Mouse (Mus musculus): ENCODE measurements at regions not wholly inside any gene's neighbourhood (a gene's known extent, or its start where the extent isn't known, plus 50 kb on each side); places are given as distances from the start of the nearest gene placed in this dataset.

- DNase-seq (ENCODE audit: low spot score in 2 of 2), result no peak
Measured at GRCm38 (mm10) chr3:82781464-82781863, 94.8 kb downstream of the Rbm46 start.

DNA sequence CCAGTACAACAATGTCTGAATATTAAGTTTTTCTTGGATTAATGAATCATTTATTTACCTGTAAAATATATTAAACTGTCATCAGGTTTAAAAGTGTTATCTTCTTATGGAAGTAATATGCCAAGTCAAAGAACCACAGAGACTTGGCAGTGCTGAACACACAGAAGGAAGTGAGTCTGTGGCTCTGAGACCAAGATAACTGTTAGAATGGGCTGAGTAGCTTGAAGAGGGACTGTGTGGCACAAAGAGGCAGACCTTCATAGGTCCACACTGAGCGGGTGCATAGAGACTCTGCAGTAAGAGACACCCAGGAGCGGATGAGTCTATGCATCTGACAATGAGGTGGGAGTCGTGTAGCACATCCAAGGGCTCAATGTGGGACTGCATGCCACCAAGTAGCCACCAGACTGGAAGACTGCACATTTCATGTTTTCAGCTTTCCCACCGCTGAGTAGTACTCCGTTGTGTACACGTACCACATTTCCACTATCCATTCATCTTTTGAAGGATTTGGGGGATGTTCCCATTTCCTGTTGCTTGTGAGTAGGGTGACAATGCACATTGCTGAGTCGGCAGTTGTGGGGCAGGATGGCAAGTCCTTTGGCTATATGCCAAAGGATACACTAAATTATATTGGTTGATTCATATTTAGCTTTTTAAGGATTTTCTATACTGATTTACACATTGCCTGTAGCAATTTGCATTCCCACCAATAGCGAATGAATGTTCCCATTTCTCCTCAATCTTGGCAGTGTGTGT lies 105.6 kb downstream of the Rbm46 start:
- DNase-seq (ENCODE audit: low spot score in 2 of 2), result no peak

- DNase-seq (ENCODE audit: low spot score in 2 of 2), result peak; percentile 2 to 59
Measured at GRCm38 (mm10) chr3:82767484-82767883, 108.8 kb downstream of the Rbm46 start.

DNA sequence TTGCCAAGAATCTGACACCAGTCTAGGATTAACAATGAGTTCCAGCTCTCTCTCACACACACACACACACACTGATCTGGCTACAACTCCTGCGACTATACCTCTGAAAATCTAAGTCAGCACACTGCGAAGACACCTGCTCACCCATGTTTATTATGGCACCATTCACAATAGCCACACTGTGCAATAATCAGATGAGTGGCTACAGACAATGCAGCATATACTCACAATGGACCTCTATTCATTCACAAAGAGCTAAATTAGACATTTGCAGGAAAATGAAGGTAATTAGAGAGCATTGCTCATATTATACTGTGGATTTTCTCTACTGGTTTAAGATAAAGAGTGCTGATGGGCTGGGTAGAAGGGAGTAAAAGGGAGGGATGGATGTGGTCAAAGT lies 116.3 kb downstream of the Rbm46 start:
- no peak for DNase-seq (ENCODE audit: low spot score in 2 of 2)

GRCm38 (mm10) chr3:82758967-82759366 lies 117.3 kb downstream of the Rbm46 start:
- DNase-seq (ENCODE audit: low spot score in 2 of 2), result no peak

GRCm38 (mm10) chr3:82725546-82725945 lies 150.7 kb downstream of the Rbm46 start:
- DNase-seq (ENCODE audit: low spot score in 2 of 2), result peak in 1 of 2 experiments; percentile 3

- no peak for DNase-seq (ENCODE audit: low spot score in 2 of 2)
Measured at GRCm38 (mm10) chr3:82707628-82708027, 159.7 kb upstream of the Npy2r start.

- DNase-seq (ENCODE audit: low spot score in 2 of 2), result no peak
Measured at GRCm38 (mm10) chr3:82692131-82692530, 144.2 kb upstream of the Npy2r start.

DNA sequence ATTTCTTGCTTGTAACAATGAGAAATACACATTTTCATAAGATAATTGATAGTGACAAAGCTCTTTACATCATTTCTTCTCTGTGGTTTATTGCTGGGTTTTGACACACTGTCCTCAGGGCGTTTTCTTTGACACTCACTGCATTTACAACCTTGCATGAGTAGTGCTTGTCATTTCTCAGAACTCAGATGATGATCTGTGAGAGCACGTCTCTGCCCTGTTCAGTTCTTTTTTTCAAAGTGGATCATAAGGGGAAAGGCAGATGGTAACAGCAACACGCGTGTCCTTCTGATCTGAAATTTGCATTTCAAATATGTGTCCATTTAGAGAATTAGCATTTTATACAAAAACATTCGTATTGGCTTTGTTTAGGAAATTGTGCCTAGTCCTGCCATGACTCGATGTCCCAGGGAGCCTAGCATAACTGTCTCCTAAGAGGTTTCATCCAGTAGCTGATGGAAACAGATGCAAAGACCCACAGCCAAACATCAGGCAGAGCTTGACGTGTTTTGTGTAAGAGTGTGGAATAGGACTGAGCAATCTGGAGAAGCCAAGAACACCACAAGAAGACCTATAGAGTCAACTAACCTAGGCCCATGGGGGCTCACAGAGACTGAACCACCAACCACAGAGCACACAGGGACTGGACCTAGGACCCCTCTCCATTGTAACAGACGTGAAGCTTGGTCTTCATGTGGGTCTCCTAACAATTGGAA lies 108.4 kb upstream of the Npy2r start:
- DNase-seq (ENCODE audit: low spot score in 2 of 2), result no peak

GRCm38 (mm10) chr3:82652346-82652745 lies 104.5 kb upstream of the Npy2r start:
- peak; percentile 39 to 64 for DNase-seq (ENCODE audit: low spot score in 2 of 2)

DNA sequence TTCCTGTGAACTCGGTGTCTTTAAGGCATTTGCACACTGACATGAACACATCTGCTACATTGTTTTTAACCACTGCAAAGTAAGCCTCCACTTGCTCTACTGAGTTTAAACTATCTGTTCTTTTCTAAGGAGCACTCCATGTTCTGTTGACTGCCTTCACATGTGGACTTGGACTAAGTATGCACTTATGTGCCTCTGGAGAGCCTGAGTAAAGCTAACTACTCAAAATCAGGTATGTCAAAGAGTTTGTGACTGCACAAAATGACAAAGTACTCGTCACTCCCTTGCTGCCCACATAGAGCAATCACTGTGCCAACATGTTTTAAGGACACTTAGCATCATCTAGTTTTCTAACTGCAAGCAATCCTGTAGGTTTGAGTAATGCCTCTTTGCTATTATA lies 92.2 kb upstream of the Npy2r start:
- DNase-seq (ENCODE audit: low spot score in 2 of 2), result no peak

DNA sequence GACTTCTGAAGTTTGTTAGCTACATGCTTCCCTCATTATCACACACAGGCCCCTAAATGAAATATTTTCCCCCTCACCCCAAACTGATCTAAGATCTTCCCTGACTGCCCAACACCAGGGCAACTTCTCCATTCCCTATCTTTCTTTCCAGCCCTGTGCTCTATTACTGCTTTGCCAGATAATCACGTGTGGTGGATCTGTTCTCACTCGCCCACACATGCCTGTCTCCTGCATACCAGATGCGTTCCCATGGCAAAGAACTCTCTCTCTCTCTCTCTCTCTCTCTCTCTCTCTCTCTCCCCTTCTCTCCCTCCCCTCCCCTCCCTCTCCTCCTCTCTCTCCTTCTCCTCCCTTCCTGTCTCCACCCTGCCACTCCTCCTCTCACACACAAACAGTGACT lies 88.8 kb upstream of the Npy2r start:
- DNase-seq (ENCODE audit: low spot score in 2 of 2), result peak; percentile 33 to 52

DNA sequence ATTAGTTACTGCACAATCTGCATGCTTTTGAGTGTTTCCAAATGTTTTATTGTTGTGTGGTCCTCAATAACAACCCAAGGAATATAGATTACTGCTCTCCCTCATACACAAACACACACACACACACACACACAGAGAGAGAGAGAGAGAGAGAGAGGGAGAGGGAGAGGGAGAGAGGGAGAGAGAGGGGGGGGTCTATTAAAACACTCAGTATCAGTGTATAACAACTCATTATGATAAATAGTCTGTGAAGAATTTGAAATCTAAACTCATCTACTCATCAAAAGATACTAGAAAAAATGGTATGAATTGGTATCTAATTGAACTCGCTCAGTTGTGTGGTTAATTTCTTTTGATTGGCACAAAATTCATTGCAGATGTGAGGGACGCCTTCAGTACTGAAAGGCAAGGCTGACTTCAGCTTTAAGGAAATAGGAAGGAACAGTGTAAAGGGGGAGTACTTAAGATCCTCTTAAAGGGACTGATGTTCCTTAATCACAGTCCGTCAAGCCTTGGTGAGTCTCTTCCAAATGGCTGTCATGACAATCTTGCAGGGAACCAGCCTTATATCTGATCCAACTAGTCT lies 72.6 kb upstream of the Npy2r start:
- DNase-seq (ENCODE audit: low spot score in 2 of 2), result no peak

GRCm38 (mm10) chr3:82619371-82619770 lies 71.5 kb upstream of the Npy2r start:
- DNase-seq (ENCODE audit: low spot score in 2 of 2), result no peak

- DNase-seq (ENCODE audit: low spot score in 2 of 2), result no peak
Measured at GRCm38 (mm10) chr3:82601880-82602279, 54.0 kb upstream of the Npy2r start.

DNA sequence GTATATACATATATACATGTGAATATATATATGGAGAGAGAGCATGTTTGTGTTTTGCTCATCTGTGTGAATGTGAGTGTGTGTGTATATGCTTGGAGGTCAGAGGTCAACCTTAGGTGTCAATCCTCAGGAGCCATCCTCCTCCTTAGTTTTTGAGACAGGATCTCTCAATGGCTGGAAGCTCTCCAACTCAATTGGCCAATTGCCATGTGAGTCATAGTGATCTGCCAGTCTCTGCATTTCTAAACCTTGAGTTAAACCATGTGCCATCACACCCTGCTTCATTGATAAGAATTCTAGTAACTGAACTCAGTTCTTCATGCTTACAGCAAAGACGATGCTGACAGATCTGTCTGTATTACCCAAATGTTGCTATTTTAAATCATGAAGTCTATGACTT lies 50.8 kb upstream of the Npy2r start:
- no peak for DNase-seq (ENCODE audit: low spot score in 2 of 2)

All from right cerebral cortex, postnatal 36 days (tissue).